Mouse (Mus musculus) heart, postnatal 0 days (tissue): ENCODE measurements around the gene Cpsf6.
A peak's percentile ranks its signal among the peaks of the same experiment; 100 is the strongest.

Experiments
- CTCF ChIP-seq: IDR thresholded peaks from 2 replicates; pipeline ENCODE4 v1.5.1; 2016; ENCODE audit warnings: antibody characterized with exemption, control low read depth, low read depth
- EP300 ChIP-seq: IDR thresholded peaks from 2 replicates; pipeline ENCODE4 v1.6.1; 2016; ENCODE audit warnings: antibody characterized with exemption, low read depth

DNA sequence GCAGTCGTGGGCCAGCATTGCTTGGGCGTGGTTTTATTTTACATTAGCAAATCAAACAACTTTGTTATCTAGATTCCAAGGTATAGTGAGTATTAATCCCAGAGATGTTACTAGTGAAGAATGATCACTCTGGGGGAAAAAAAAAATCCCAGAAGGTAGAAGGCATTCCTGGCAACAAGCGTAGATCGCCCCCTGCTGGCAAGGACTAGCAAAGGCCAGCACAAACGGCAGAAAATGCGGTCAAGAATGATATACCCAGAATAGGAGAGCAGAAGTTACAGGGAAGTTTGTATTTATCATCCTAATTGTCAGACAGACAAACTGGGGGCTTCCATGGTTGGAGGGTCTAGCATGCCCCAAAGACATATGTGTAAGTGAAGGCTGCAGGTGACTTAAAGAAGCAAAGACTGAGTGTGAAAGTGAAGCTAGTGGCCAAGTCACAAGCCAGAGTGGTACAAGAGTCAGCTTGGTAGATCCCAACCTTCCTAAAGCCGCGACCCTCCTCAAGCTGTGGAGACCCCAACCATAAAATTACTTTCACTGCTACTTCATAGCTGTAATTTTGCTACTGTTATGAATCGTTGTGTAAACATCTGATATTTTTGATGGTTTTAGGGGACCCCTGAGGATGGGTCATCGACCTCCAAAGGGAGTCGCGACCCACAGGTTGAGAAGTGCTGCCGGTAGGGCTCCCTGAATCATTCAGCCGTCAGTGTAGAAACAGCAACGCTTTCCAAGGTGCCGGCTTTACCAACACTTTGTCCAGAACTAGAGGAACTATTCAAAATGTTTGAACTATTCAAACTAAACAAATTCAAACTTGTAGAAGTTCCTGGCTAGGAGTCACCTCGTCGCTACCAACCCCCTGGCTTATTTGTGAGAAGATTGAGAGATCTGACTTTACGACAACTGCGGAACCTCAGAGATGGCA is 22.9 kb upstream of the Cpsf6 start:
- TF ChIP-seq CTCF (peak; percentile 63), EP300 (no peak)
